In genomic region chr17:70751161-70751651, GRCm38 (mm10) we compare ENCODE assay signal across 7 mouse cellular contexts.
DNase-seq lines count a peak whose midpoint lies in the region; ATAC-seq lines count a peak whose summit lies in the region.

No protein-coding gene starts in this region.

- intact Hi-C loops in heart, postnatal 25 days (cut with DNase I): no loop called here

- peaks cover 64% of the 10 kb centered on the region for H3K4me1 ChIP-seq in limb, embryonic 10.5 days
- peaks cover 32% of the 10 kb centered on the region for H3K4me1 ChIP-seq in midbrain, embryonic 15.5 days

- peak overlapping the region; percentile 88 for H3K27ac ChIP-seq in limb, embryonic 10.5 days
- H3K27ac ChIP-seq in midbrain, embryonic 15.5 days: no peak overlapping the region

- no peak for ATAC-seq in midbrain, embryonic 15.5 days (replicated peaks)

- peak overlapping the region; percentile 44 for H3K4me2 ChIP-seq in midbrain, embryonic 15.5 days

- no peaks in the 10 kb centered on the region for H3K36me3 ChIP-seq in limb, embryonic 10.5 days
- no peaks in the 10 kb centered on the region for H3K36me3 ChIP-seq in midbrain, embryonic 15.5 days (replicated peaks)

- no peaks in the 10 kb centered on the region for H3K9me3 ChIP-seq in limb, embryonic 10.5 days (replicated peaks)
- no peaks in the 10 kb centered on the region for H3K9me3 ChIP-seq in midbrain, embryonic 15.5 days

- WGBS in limb, embryonic 10.5 days: 3% methylated on average over 19 of the region's 19 CpGs
- 6% methylated on average over 19 of the region's 19 CpGs for WGBS in midbrain, embryonic 15.5 days

- H3K4me3 ChIP-seq in limb, embryonic 10.5 days: peak overlapping the region; percentile 53
- H3K4me3 ChIP-seq in midbrain, embryonic 15.5 days: peak overlapping the region; percentile 25

- H3K9ac ChIP-seq in midbrain, embryonic 15.5 days: no peak overlapping the region; the same call in 1 of the 2 replicates

- no peaks in the 10 kb centered on the region for H3K27me3 ChIP-seq in limb, embryonic 10.5 days (ENCODE audit: low read depth, poor library complexity, severe bottlenecking)
- peaks cover 56% of the 10 kb centered on the region for H3K27me3 ChIP-seq in midbrain, embryonic 15.5 days (replicated peaks)

- DNase-seq in adrenal gland, adult 2 months: peak; percentile 84
- peak; percentile 84 for DNase-seq in embryo, embryonic 11 days
- DNase-seq in heart, postnatal 25 days (ENCODE audit: low spot score): peak; percentile 35
- peak; percentile 77 for DNase-seq in limb, embryonic 10.5 days (ENCODE audit: low spot score)
- DNase-seq in left cerebral cortex, adult 18-20 months (ENCODE audit: low spot score in 2 of 2): no peak
- no peak for DNase-seq in spleen, postnatal 4 days (ENCODE audit: low spot score in 2 of 2)

Comparison
In these comparisons a context has a peak if more than half of its experiments do, and no peak if none do; other contexts are left out.
1. DNase-seq: peak in adrenal gland, adult 2 months (single experiment), embryo, embryonic 11 days (single experiment), heart, postnatal 25 days (single experiment) and limb, embryonic 10.5 days (single experiment); none in left cerebral cortex, adult 18-20 months (0 of 2) and spleen, postnatal 4 days (0 of 2).